ENCODE assay signal across 26 mouse cellular contexts in genomic region chr10:107240986-107241385, GRCm38 (mm10). TPM values are rescaled to one million over a fixed set of nuclear protein-coding genes. Genes with fewer than 3 reads are reported as not detected.
"Had no signal": no experiment of that assay in that cellular context is flagged by ENCODE, and none has a peak within 500 bp of the region (broad histone marks: within the 10 kb centered on the region; RNA-seq: fewer than 3 reads in every experiment).

No protein-coding gene starts in this region.

- H3K9ac ChIP-seq: embryonic facial prominence, embryonic 13.5 days; embryonic facial prominence, embryonic 15.5 days; forebrain, embryonic 12.5 days; forebrain, embryonic 13.5 days; forebrain, embryonic 15.5 days; forebrain, postnatal 0 days had no signal

- DNase-seq: cerebellum, adult 9-10 months; cerebellum, adult 9-11 months; cerebellum, postnatal 10 days; cerebellum, postnatal 25 days; cerebellum, postnatal 36 days; embryo, embryonic 11 days; forebrain, postnatal 0 days; gastrocnemius, adult 2 months; gastrocnemius, postnatal 10 days; gastrocnemius, postnatal 14 days; gastrocnemius, postnatal 25 days; gastrocnemius, postnatal 36 days; heart, adult 11 months; heart, adult 18-20 months; heart, adult 2 months had no signal

- H3K4me3 ChIP-seq: embryonic facial prominence, embryonic 13.5 days; embryonic facial prominence, embryonic 15.5 days; erythroblast, embryonic 14.5 days; forebrain, embryonic 10.5 days; forebrain, embryonic 12.5 days; forebrain, embryonic 13.5 days; forebrain, embryonic 15.5 days; gastrocnemius, adult 2 months; heart, adult 2 months; heart, embryonic 10.5 days had no signal

- H3K36me3 ChIP-seq: embryonic facial prominence, embryonic 13.5 days; embryonic facial prominence, embryonic 15.5 days; forebrain, embryonic 10.5 days; forebrain, embryonic 12.5 days; forebrain, embryonic 15.5 days; heart, embryonic 10.5 days had no signal

- H3K27me3 ChIP-seq: embryonic facial prominence, embryonic 13.5 days; embryonic facial prominence, embryonic 15.5 days; forebrain, embryonic 12.5 days; forebrain, embryonic 13.5 days; forebrain, embryonic 15.5 days had no signal

- H3K9me3 ChIP-seq: embryonic facial prominence, embryonic 13.5 days; embryonic facial prominence, embryonic 15.5 days; forebrain, embryonic 10.5 days; forebrain, embryonic 12.5 days; forebrain, embryonic 13.5 days; forebrain, embryonic 15.5 days; heart, embryonic 10.5 days had no signal

- H3K4me1 ChIP-seq: embryonic facial prominence, embryonic 13.5 days; embryonic facial prominence, embryonic 15.5 days; forebrain, embryonic 10.5 days; forebrain, embryonic 12.5 days; forebrain, embryonic 13.5 days; forebrain, embryonic 15.5 days; heart, embryonic 10.5 days had no signal

- H3K27ac ChIP-seq: embryonic facial prominence, embryonic 13.5 days; embryonic facial prominence, embryonic 15.5 days; forebrain, embryonic 10.5 days; forebrain, embryonic 12.5 days; forebrain, embryonic 13.5 days; forebrain, embryonic 15.5 days; gastrocnemius, adult 2 months; heart, adult 2 months; heart, embryonic 10.5 days had no signal

- H3K4me2 ChIP-seq: embryonic facial prominence, embryonic 13.5 days; embryonic facial prominence, embryonic 15.5 days; forebrain, embryonic 12.5 days; forebrain, embryonic 13.5 days; forebrain, embryonic 15.5 days; heart, embryonic 11.5 days had no signal

- ATAC-seq: forebrain, embryonic 13.5 days; forebrain, embryonic 14.5 days; forebrain, embryonic 15.5 days; forebrain, embryonic 16.5 days; forebrain, postnatal 0 days had no signal

RNA-seq across cellular contexts. Expression of gene Lin7a, which starts 30.5 kb away (rescaled TPM):
- polyA plus RNA-seq: erythroblast, embryonic 14.5 days had no signal
